Comparison of ENCODE assay signal across 14 mouse cellular contexts in the genomic region with DNA sequence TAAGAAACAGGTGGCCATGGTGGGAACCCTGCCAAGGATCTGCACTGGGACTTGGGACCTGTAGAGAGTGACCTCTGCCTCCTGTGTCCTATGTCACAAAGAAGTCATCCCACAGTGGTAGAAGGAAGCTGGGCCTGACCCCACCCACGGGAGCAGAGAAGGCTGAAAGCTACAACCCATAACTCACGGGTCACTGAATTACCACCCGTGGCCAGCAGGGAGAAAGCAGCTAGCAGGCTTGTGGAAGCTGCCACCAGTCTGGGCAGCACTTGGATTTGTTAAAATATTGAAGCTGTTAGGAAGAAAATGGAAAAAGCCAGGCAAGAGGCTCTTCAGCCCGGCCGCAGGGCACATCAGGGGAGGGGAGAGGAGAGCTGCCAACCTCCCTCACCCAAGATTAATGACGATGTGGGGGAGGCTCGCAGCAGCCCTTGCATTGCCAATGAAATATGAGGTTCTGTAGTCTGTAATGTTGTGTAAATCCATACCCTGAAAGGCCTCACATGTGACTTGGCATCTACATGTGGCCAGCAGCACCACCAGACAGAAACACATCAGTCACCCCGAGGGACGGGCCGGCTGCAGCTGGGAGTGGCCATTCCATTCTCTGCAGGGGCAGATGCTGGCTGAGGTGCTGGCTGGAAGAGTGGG.
DNase-seq lines count a peak whose midpoint lies in the region; ATAC-seq and TF ChIP-seq lines count a peak whose summit lies in the region.
"Had no signal": no experiment of that assay in that cellular context is flagged by ENCODE, and none has a peak within 500 bp of the region (broad histone marks: within the 10 kb centered on the region; RNA-seq: fewer than 3 reads in every experiment).

No protein-coding gene starts in this region.

- peaks cover 6% of the 10 kb centered on the region; the same call in 1 of the 2 replicates for H3K4me1 ChIP-seq in kidney, postnatal 0 days (replicated peaks; ENCODE audit: insufficient read depth, low read length)
- peaks cover 18% of the 10 kb centered on the region for H3K4me1 ChIP-seq in neural tube, embryonic 15.5 days

- H3K27me3 ChIP-seq in kidney, postnatal 0 days (ENCODE audit: insufficient read depth, low read length) = no peaks in the 10 kb centered on the region
- no peaks in the 10 kb centered on the region for H3K27me3 ChIP-seq in neural tube, embryonic 15.5 days (replicated peaks)
- H3K27me3 ChIP-seq: embryonic facial prominence, embryonic 15.5 days had no signal

- no peak overlapping the region for H3K9ac ChIP-seq in kidney, postnatal 0 days (ENCODE audit: low read depth, low read length)
- no peak overlapping the region for H3K9ac ChIP-seq in neural tube, embryonic 15.5 days (replicated peaks)
- H3K9ac ChIP-seq: embryonic facial prominence, embryonic 15.5 days had no signal

- WGBS in kidney, postnatal 0 days = 10% methylated on average over 10 of the region's 10 CpGs
- WGBS in neural tube, embryonic 15.5 days = 31% methylated on average over 10 of the region's 10 CpGs

- H3K4me2 ChIP-seq in kidney, postnatal 0 days (ENCODE audit: low read length) = no peak overlapping the region
- no peak overlapping the region for H3K4me2 ChIP-seq in neural tube, embryonic 15.5 days
- H3K4me2 ChIP-seq: embryonic facial prominence, embryonic 15.5 days had no signal

- no peaks in the 10 kb centered on the region for H3K36me3 ChIP-seq in kidney, postnatal 0 days (ENCODE audit: insufficient read depth, low read length)
- no peaks in the 10 kb centered on the region for H3K36me3 ChIP-seq in neural tube, embryonic 15.5 days
- H3K36me3 ChIP-seq: embryonic facial prominence, embryonic 15.5 days; G1E had no signal

- TF ChIP-seq CTCF in kidney, postnatal 0 days (IDR thresholded peaks at IDR 0.05; ENCODE audit: low read depth) = peak; percentile 34; the same call in 1 of the 2 replicates

- no peak overlapping the region for H3K27ac ChIP-seq in kidney, postnatal 0 days
- H3K27ac ChIP-seq in neural tube, embryonic 15.5 days (replicated peaks) = peak overlapping the region; percentile 48; the same call in 1 of the 2 replicates
- H3K27ac ChIP-seq: embryonic facial prominence, embryonic 15.5 days had no signal

- ATAC-seq in kidney, postnatal 0 days (replicated peaks; ENCODE audit: low FRiP score, low read depth) = no peak; the same call in 1 of the 2 replicates
- peak; percentile 66 for ATAC-seq in neural tube, embryonic 15.5 days (ENCODE audit: low FRiP score)
- no peak for ATAC-seq in erythroblast, adult 5-6 weeks (replicated peaks; ENCODE audit: low FRiP score, poor library complexity, severe bottlenecking)

- no peak overlapping the region for H3K4me3 ChIP-seq in kidney, postnatal 0 days (replicated peaks; ENCODE audit: low read depth, low read length)
- no peak overlapping the region for H3K4me3 ChIP-seq in neural tube, embryonic 15.5 days (replicated peaks)
- H3K4me3 ChIP-seq: embryonic facial prominence, embryonic 15.5 days had no signal

- H3K9me3 ChIP-seq in kidney, postnatal 0 days (replicated peaks; ENCODE audit: low read length) = no peaks in the 10 kb centered on the region
- no peaks in the 10 kb centered on the region for H3K9me3 ChIP-seq in neural tube, embryonic 15.5 days (replicated peaks)
- H3K9me3 ChIP-seq: embryonic facial prominence, embryonic 15.5 days; G1E had no signal

- DNase-seq in adrenal gland, postnatal 14 days = peak; percentile 30
- DNase-seq in adrenal gland, postnatal 36 days = no peak
- peak; percentile 24 for DNase-seq in lung, postnatal 10 days
- DNase-seq in lung, postnatal 25 days (ENCODE audit: low spot score) = no peak
- DNase-seq in kidney, postnatal 0 days (ENCODE audit: low spot score) = peak; percentile 69
- DNase-seq in spleen, postnatal 36 days (ENCODE audit: low spot score in 2 of 2) = no peak
- DNase-seq: adrenal gland, adult 8-10 months; cerebellum, adult 11 months; left cerebral cortex, postnatal 4 days; thymus, postnatal 4 days had no signal

Comparison
In these comparisons a context has a peak if more than half of its experiments do, and no peak if none do; other contexts are left out.
1. DNase-seq: peak in adrenal gland, postnatal 14 days (single experiment), lung, postnatal 10 days (single experiment) and kidney, postnatal 0 days (single experiment); none in adrenal gland, postnatal 36 days (0 of 2), lung, postnatal 25 days (single experiment) and spleen, postnatal 36 days (0 of 2).